Mouse (Mus musculus) E14TG2a.4 (cell line): ENCODE measurements at regions not wholly inside any gene's neighbourhood (a gene's known extent, or its start where the extent isn't known, plus 50 kb on each side); places are given as distances from the start of the nearest gene placed in this dataset.

ENCODE experiments used
- CTCF ChIP-seq: conservative IDR thresholded peaks from 2 replicates; pipeline ENCODE4 v1.5.1; 2014; ENCODE audit warnings: low read length
- POU5F1 ChIP-seq: IDR thresholded peaks from 2 replicates; pipeline ENCODE4 v1.6.1; 2014; ENCODE audit warnings: low read length, borderline replicate concordance

DNA sequence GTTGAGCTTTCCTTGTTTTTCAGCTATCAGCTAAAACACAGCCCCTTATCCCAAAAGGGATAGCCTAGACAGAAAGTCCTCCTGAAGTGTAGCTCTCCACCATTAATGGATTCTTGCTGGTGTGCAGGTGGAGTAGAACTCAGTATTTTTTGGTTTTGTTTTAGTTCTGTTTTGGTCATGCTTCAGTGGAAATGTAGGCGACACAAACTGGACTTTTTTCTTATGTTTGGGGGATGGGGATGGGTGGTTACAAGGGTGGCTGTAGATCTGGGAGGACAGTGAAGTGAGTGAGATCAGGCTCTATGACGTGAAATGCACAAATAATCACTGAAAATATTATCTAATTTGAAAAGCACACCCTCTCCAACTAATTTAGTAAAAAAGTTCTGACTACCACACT is 1163.6 kb upstream of the Zeb2 start:
- TF ChIP-seq CTCF = no peak
- no peak for TF ChIP-seq POU5F1
